Mouse (Mus musculus) erythroblast, embryonic 14.5 days (primary cell): Measurements from ENCODE around the gene Gm13697.
"Not testable (repeated sequence)": the region's sequence is repeated elsewhere in the genome, so short reads cannot be mapped to it uniquely, and the experiment has no call there.

Experiments used
- GATA1 ChIP-seq: IDR thresholded peaks from 2 replicates; pipeline ENCODE4 v1.6.1; 2012; ENCODE audit warnings: low read length, inconsistent platforms, mixed read lengths
- TAL1 ChIP-seq: IDR thresholded peaks from 3 replicates; pipeline ENCODE4 v1.6.1; 2012; ENCODE audit warnings: low read length, inconsistent platforms, mixed read lengths

DNA sequence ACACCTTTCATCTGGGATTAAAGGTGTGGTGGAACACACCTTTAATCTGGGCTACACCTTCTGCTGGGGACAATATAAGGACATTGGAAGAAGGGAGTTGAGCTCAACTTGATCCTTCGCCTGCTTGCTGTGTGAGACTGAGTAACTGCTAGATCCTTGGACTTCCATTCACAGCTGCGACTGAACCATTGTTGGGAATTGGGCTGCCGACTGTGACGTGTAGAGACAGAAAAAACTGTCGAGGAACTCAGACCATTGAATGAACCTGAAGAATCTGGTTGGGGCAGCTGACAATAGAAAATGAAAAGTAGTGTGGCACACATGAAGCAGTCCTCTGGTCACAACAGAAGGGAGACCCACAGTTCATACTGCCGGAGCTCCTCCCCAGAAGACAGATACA lies 29.1 kb upstream of the Gm13697 start, which contains the start of gene Gm13698:
- not testable (repeated sequence) for TF ChIP-seq GATA1, TAL1
